Mouse (Mus musculus) midbrain, embryonic 14.5 days (tissue): ENCODE measurements around the gene Kidins220. TPM values are rescaled to one million over a fixed set of nuclear protein-coding genes. Genes with fewer than 3 reads are reported as not detected.

ENCODE experiments used
- ATAC-seq: fragments of 200-750 bp; cut with Nextera tagmentation; 2 replicates; pipeline ENCODE4 v1.8.0; 2017; ENCODE audit warnings: moderate number of reproducible peaks, moderate library complexity; ENCODE audit not compliant: low FRiP score, low TSS enrichment
- DNase-seq: peaks from one replicate; pipeline ENCODE4 v3.0.0-alpha.2; 2015
- H3K27ac ChIP-seq: fragments of 300-500 bp; sonication (generic); replicated peaks from 2 replicates; pipeline ENCODE4 v1.5.1; 2014; ENCODE audit warnings: mild to moderate bottlenecking, low read depth, low read length, moderate library complexity
- H3K27me3 ChIP-seq: fragments of 300-500 bp; sonication (generic); 2 replicates; pipeline ENCODE4 v1.6.1; 2014; ENCODE audit warnings: low read length, control low read depth, mixed read lengths; ENCODE audit not compliant: control insufficient read depth, insufficient read depth
- H3K36me3 ChIP-seq: fragments of 300-500 bp; sonication (generic); 2 replicates; pipeline ENCODE4 v1.6.1; 2014; ENCODE audit warnings: low read length, control low read depth; ENCODE audit not compliant: control insufficient read depth, insufficient read depth
- H3K4me1 ChIP-seq: fragments of 300-500 bp; sonication (generic); 2 replicates; pipeline ENCODE4 v1.6.1; 2014; ENCODE audit warnings: mild to moderate bottlenecking, antibody characterized with exemption, low read length, control low read depth; ENCODE audit not compliant: control insufficient read depth, insufficient read depth
- H3K4me2 ChIP-seq: fragments of 300-500 bp; sonication (generic); 2 replicates; pipeline ENCODE4 v1.6.1; 2014; ENCODE audit warnings: mild to moderate bottlenecking, low read length, moderate library complexity
- H3K4me3 ChIP-seq: fragments of 300-500 bp; sonication (generic); replicated peaks from 2 replicates; pipeline ENCODE4 v1.5.1; 2014; ENCODE audit warnings: low read depth, low read length
- H3K9ac ChIP-seq: fragments of 300-500 bp; sonication (generic); replicated peaks from 2 replicates; pipeline ENCODE4 v1.6.1; 2014; ENCODE audit warnings: mild to moderate bottlenecking, low read length, moderate library complexity
- H3K9me3 ChIP-seq: fragments of 300-500 bp; sonication (generic); 2 replicates; pipeline ENCODE4 v1.6.1; 2016; ENCODE audit warnings: low read length, control low read depth, mixed read lengths; ENCODE audit not compliant: control insufficient read depth
- WGBS: fragments of 180-500 bp; shearing (Covaris S2); extraction: QIAGEN DNeasy Blood & Tissue Kit; methylation state at CpG from one replicate; pipeline ENCODE4 v1.1.7; 2014; 5-methylcytosine and 5-hydroxymethylcytosine counted together
- polyA plus RNA-seq: library from polyadenylated mRNA; unstranded; fragments of >200 nt; fragmentation: Nextera tagmentation; extraction: Ambion mirVana; gene quantifications from 2 replicates; pipeline ENCODE4 v1.2.1, GENCODE M21; 2014

Kidins220 gene
- polyA plus RNA-seq, 1 experiment from 2014 or later: 188 TPM

GRCm38 (mm10) chr12:25011733-25012367 lies 37.1 kb downstream of the Kidins220 start:
- peaks cover 96% of the 10 kb centered on the region for H3K36me3 ChIP-seq
- H3K4me1 ChIP-seq: no peaks in the 10 kb centered on the region
- DNase-seq (no peak), ATAC-seq (no peak)
- no peak overlapping the region for H3K9ac ChIP-seq
- no peaks in the 10 kb centered on the region for H3K27me3 ChIP-seq
- H3K4me3 ChIP-seq: no peak overlapping the region
- WGBS: 78% methylated on average over 15 of the region's 15 CpGs
- no peak overlapping the region for H3K27ac ChIP-seq
- no peaks in the 10 kb centered on the region for H3K9me3 ChIP-seq
- H3K4me2 ChIP-seq: no peak overlapping the region

- H3K36me3 ChIP-seq: peaks cover 96% of the 10 kb centered on the region
- 92% methylated on average over 13 of the region's 13 CpGs for WGBS
- H3K9ac ChIP-seq: no peak overlapping the region
- no peaks in the 10 kb centered on the region for H3K9me3 ChIP-seq
- H3K4me1 ChIP-seq: no peaks in the 10 kb centered on the region
- no peak for ATAC-seq
- no peak overlapping the region for H3K27ac ChIP-seq
- DNase-seq: no peak
- H3K27me3 ChIP-seq: no peaks in the 10 kb centered on the region
- no peak overlapping the region for H3K4me2 ChIP-seq
- no peak overlapping the region for H3K4me3 ChIP-seq
These were observed 38.1 kb downstream of the Kidins220 start for GRCm38 (mm10) chr12:25012555-25013540.

- no peaks in the 10 kb centered on the region for H3K4me1 ChIP-seq
- 97% methylated on average over 5 of the region's 5 CpGs for WGBS
- H3K4me2 ChIP-seq: no peak overlapping the region
- ATAC-seq (no peak), DNase-seq (no peak)
- no peaks in the 10 kb centered on the region for H3K27me3 ChIP-seq
- no peaks in the 10 kb centered on the region for H3K9me3 ChIP-seq
- no peak overlapping the region for H3K27ac ChIP-seq
- no peak overlapping the region for H3K4me3 ChIP-seq
- peaks cover 97% of the 10 kb centered on the region for H3K36me3 ChIP-seq
- no peak overlapping the region for H3K9ac ChIP-seq
These were observed 39.7 kb downstream of the Kidins220 start for GRCm38 (mm10) chr12:25014307-25014927.

- 96% methylated on average over 7 of the region's 7 CpGs for WGBS
- no peaks in the 10 kb centered on the region for H3K9me3 ChIP-seq
- ATAC-seq (no peak), DNase-seq (no peak)
- H3K4me1 ChIP-seq: no peaks in the 10 kb centered on the region
- H3K36me3 ChIP-seq: peaks cover 98% of the 10 kb centered on the region
- no peak overlapping the region for H3K4me3 ChIP-seq
- no peaks in the 10 kb centered on the region for H3K27me3 ChIP-seq
- no peak overlapping the region for H3K9ac ChIP-seq
- no peak overlapping the region for H3K27ac ChIP-seq
- H3K4me2 ChIP-seq: no peak overlapping the region
These were observed 40.2 kb downstream of the Kidins220 start for GRCm38 (mm10) chr12:25014938-25015337.

GRCm38 (mm10) chr12:25016995-25017394 lies 42.3 kb downstream of the Kidins220 start:
- Histone ChIP-seq H3K4me1 (no peaks in the 10 kb centered on the region), H3K4me2 (no peak overlapping the region), H3K4me3 (no peak overlapping the region), H3K9ac (no peak overlapping the region), H3K27me3 (no peaks in the 10 kb centered on the region), H3K9me3 (no peaks in the 10 kb centered on the region), H3K36me3 (peaks cover 90% of the 10 kb centered on the region), H3K27ac (no peak overlapping the region)
- ATAC-seq (no peak), DNase-seq (no peak)
- 91% methylated on average over 4 of the region's 4 CpGs for WGBS

GRCm38 (mm10) chr12:25021057-25021456 lies 46.3 kb downstream of the Kidins220 start:
- Histone ChIP-seq H3K4me2 (no peak overlapping the region), H3K9me3 (no peaks in the 10 kb centered on the region), H3K27me3 (no peaks in the 10 kb centered on the region), H3K4me1 (no peaks in the 10 kb centered on the region), H3K36me3 (peaks cover 64% of the 10 kb centered on the region), H3K27ac (no peak overlapping the region), H3K4me3 (no peak overlapping the region), H3K9ac (no peak overlapping the region)
- DNase-seq (no peak), ATAC-seq (no peak)
- WGBS: 95% methylated on average over 5 of the region's 5 CpGs

GRCm38 (mm10) chr12:25024862-25025545 lies 50.3 kb downstream of the Kidins220 start:
- H3K27ac ChIP-seq: no peak overlapping the region
- ATAC-seq (no peak), DNase-seq (peak; percentile 23)
- H3K36me3 ChIP-seq: peaks cover 52% of the 10 kb centered on the region
- H3K4me2 ChIP-seq: no peak overlapping the region
- H3K9me3 ChIP-seq: no peaks in the 10 kb centered on the region
- H3K4me3 ChIP-seq: no peak overlapping the region
- H3K27me3 ChIP-seq: no peaks in the 10 kb centered on the region
- WGBS: 71% methylated on average over 9 of the region's 9 CpGs
- H3K4me1 ChIP-seq: no peaks in the 10 kb centered on the region
- H3K9ac ChIP-seq: no peak overlapping the region

- Histone ChIP-seq H3K36me3 (peaks cover 52% of the 10 kb centered on the region), H3K4me2 (no peak overlapping the region), H3K27me3 (no peaks in the 10 kb centered on the region), H3K9me3 (no peaks in the 10 kb centered on the region), H3K4me3 (no peak overlapping the region), H3K4me1 (no peaks in the 10 kb centered on the region), H3K9ac (no peak overlapping the region), H3K27ac (no peak overlapping the region)
- ATAC-seq: no peak
- DNase-seq: no peak
- 89% methylated on average over 7 of the region's 7 CpGs for WGBS
These were observed 51.6 kb downstream of the Kidins220 start for GRCm38 (mm10) chr12:25026308-25026707.
